Mouse (Mus musculus) olfactory bulb, adult 2 months (tissue): ENCODE measurements around the gene Rhpn2.

Experiments
- CTCF ChIP-seq: fragments of 200-500 bp; IDR thresholded peaks from 2 replicates; pipeline ENCODE4 v1.5.1; 2012; ENCODE audit warnings: low read depth, mild to moderate bottlenecking, low read length, moderate library complexity; ENCODE audit not compliant: insufficient read depth
- POLR2A ChIP-seq: fragments of 200-500 bp; IDR thresholded peaks from 2 replicates; pipeline ENCODE4 v1.6.1; 2012; ENCODE audit warnings: mild to moderate bottlenecking, low read depth, low read length, moderate library complexity; ENCODE audit not compliant: insufficient read depth

DNA sequence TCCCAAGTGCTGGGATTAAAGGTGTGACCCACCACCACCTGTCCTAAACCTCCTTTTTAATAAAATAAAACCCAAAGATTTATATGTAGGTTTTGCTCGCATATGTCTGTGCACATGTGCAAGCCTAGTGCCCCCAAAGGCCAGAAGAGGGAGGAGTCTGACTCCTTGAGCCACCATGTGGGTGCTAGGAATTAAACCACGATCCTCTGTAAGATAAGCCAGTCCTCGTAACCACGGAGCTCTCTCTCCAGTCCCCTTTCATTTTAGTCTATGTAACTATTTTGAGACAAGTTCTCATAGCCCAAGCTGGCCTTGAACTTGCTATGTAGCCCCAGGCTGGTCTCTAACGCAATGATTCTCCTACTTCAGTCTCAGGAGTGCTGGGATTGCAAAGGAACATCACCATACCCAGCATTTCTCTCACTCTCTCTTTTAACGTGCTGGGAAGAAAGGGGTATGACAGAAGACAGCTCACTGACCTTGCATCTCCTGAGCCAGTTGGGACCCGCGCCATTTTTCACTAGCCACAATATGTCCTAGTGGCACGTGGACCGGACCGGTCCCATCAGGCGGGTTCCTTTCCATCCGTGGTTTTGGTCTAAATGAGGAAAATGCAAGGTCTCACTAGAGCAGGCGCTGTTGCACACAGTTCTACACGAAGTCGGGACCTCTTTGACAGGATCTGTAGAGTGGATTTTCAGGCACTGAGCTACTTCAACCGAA lies 61.9 kb downstream of the Rhpn2 start:
- TF ChIP-seq CTCF (no peak), POLR2A (no peak)
